Mouse (Mus musculus): ENCODE data around the gene Mybph. TPM values are rescaled to one million over a fixed set of nuclear protein-coding genes. Genes with fewer than 3 reads are reported as not detected.

The Mybph gene
- polyA plus RNA-seq (2015; fragmentation: Illumina TruSeq; extraction: RNeasy Lipid Tissue Mini Kit (QIAGEN cat#74804); ENCODE audit: insufficient read depth, low replicate concordance): not detected

GRCm38 (mm10) chr1:134193126-134193525, at the start of gene Mybph:
Gene Mybph, plus strand, starts transcription at chr1:134193448.

DNA sequence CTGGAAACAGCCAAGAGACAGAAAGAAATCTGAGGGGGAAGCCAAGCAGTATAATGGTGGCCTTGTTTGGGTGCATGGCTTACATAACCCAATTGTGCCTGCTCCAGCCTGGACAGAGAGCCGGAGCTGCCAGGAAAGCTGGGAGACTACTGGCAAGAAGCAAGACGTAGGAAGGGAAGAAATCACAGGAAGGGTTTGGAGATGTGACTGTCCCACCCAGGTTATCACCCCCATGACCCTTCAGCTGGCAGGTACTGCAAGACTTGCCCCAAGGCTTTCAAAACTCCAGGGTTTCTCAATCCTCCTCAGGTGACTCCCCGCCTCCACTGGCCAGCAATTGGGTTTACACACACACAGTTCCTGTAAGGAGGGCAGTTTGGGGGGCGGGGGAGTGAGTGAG, 11.2 kb upstream of the Mybph start, which contains the start of gene Chil1:
Gene Chil1 (plus strand): TSS at position 152 of the 400 bp plus-strand sequence.

GRCm38 (mm10) chr1:134235391-134235921, 42.2 kb downstream of the Mybph start, which contains the start of gene Adora1:
Gene Adora1, minus strand, starts transcription at chr1:134235431.

Other genes with a start within 250 kb of the Mybph start
- gene Fmod, start 156.2 kb upstream of the Mybph start, polyA plus RNA-seq (2015; fragmentation: Illumina TruSeq; extraction: RNeasy Lipid Tissue Mini Kit (QIAGEN cat#74804); ENCODE audit: insufficient read depth, low replicate concordance): 20.0 TPM
- gene Btg2, start 114.3 kb upstream of the Mybph start, polyA plus RNA-seq (2015; fragmentation: Illumina TruSeq; extraction: RNeasy Lipid Tissue Mini Kit (QIAGEN cat#74804); ENCODE audit: insufficient read depth, low replicate concordance): 160 TPM
- not detected for gene Chit1, start 82.2 kb upstream of the Mybph start, polyA plus RNA-seq (2015; fragmentation: Illumina TruSeq; extraction: RNeasy Lipid Tissue Mini Kit (QIAGEN cat#74804); ENCODE audit: insufficient read depth, low replicate concordance)
- gene Chil1, start 11.3 kb upstream of the Mybph start, polyA plus RNA-seq (2015; fragmentation: Illumina TruSeq; extraction: RNeasy Lipid Tissue Mini Kit (QIAGEN cat#74804); ENCODE audit: insufficient read depth, low replicate concordance): 2.8 TPM
- not detected for gene Adora1, start 42.0 kb downstream of the Mybph start, polyA plus RNA-seq (2015; fragmentation: Illumina TruSeq; extraction: RNeasy Lipid Tissue Mini Kit (QIAGEN cat#74804); ENCODE audit: insufficient read depth, low replicate concordance)
- not detected for gene Myog, start 96.5 kb downstream of the Mybph start, polyA plus RNA-seq (2015; fragmentation: Illumina TruSeq; extraction: RNeasy Lipid Tissue Mini Kit (QIAGEN cat#74804); ENCODE audit: insufficient read depth, low replicate concordance)
- 20.4 TPM for gene Ppfia4, start 139.5 kb downstream of the Mybph start, polyA plus RNA-seq (2015; fragmentation: Illumina TruSeq; extraction: RNeasy Lipid Tissue Mini Kit (QIAGEN cat#74804); ENCODE audit: insufficient read depth, low replicate concordance)
- 56.0 TPM for gene Tmem183a, start 168.5 kb downstream of the Mybph start, polyA plus RNA-seq (2015; fragmentation: Illumina TruSeq; extraction: RNeasy Lipid Tissue Mini Kit (QIAGEN cat#74804); ENCODE audit: insufficient read depth, low replicate concordance)
- gene 4933406M09Rik, start 192.5 kb downstream of the Mybph start, polyA plus RNA-seq (2015; fragmentation: Illumina TruSeq; extraction: RNeasy Lipid Tissue Mini Kit (QIAGEN cat#74804); ENCODE audit: insufficient read depth, low replicate concordance): not detected
- 38.5 TPM for gene Cyb5r1, start 212.1 kb downstream of the Mybph start, polyA plus RNA-seq (2015; fragmentation: Illumina TruSeq; extraction: RNeasy Lipid Tissue Mini Kit (QIAGEN cat#74804); ENCODE audit: insufficient read depth, low replicate concordance)
- gene Adipor1, start 221.9 kb downstream of the Mybph start, polyA plus RNA-seq (2015; fragmentation: Illumina TruSeq; extraction: RNeasy Lipid Tissue Mini Kit (QIAGEN cat#74804); ENCODE audit: insufficient read depth, low replicate concordance): 76.8 TPM

All from spleen, adult 10 weeks (tissue).